Mouse (Mus musculus): ENCODE measurements at regions not wholly inside any gene's neighbourhood (a gene's known extent, or its start where the extent isn't known, plus 50 kb on each side); places are given as distances from the start of the nearest gene placed in this dataset.

- no peaks in the 10 kb centered on the region for H3K4me1 ChIP-seq
- H3K9ac ChIP-seq, result no peak overlapping the region
- H3K36me3 ChIP-seq, result no peaks in the 10 kb centered on the region
- no peak overlapping the region for H3K4me2 ChIP-seq
- no peaks in the 10 kb centered on the region for H3K9me3 ChIP-seq (replicated peaks)
- 42% methylated on average over 3 of the region's 3 CpGs for WGBS (ENCODE audit: insufficient replicate concordance)
- H3K4me3 ChIP-seq, result no peak overlapping the region
- no peak overlapping the region for H3K27ac ChIP-seq
- no peaks in the 10 kb centered on the region for H3K27me3 ChIP-seq (replicated peaks)
- ATAC-seq, result no peak
These were observed 163.2 kb upstream of the Ncam1 start for GRCm38 (mm10) chr9:49961965-49962364.

GRCm38 (mm10) chr9:49961329-49961728 is 162.6 kb upstream of the Ncam1 start:
- no peak overlapping the region for H3K9ac ChIP-seq
- H3K27ac ChIP-seq, result no peak overlapping the region
- no peaks in the 10 kb centered on the region for H3K4me1 ChIP-seq
- WGBS (ENCODE audit: insufficient replicate concordance), result 68% methylated on average over 5 of the region's 5 CpGs
- no peaks in the 10 kb centered on the region for H3K27me3 ChIP-seq (replicated peaks)
- no peak overlapping the region for H3K4me3 ChIP-seq
- no peaks in the 10 kb centered on the region for H3K36me3 ChIP-seq
- no peak overlapping the region for H3K4me2 ChIP-seq
- H3K9me3 ChIP-seq (replicated peaks), result no peaks in the 10 kb centered on the region
- no peak for ATAC-seq

- Histone ChIP-seq H3K27me3 (replicated peaks) (no peaks in the 10 kb centered on the region), H3K9ac (no peak overlapping the region), H3K4me1 (no peaks in the 10 kb centered on the region), H3K36me3 (no peaks in the 10 kb centered on the region), H3K4me2 (no peak overlapping the region), H3K9me3 (replicated peaks) (no peaks in the 10 kb centered on the region), H3K27ac (no peak overlapping the region), H3K4me3 (no peak overlapping the region)
- no peak for ATAC-seq
- 56% methylated on average over 10 of the region's 10 CpGs for WGBS (ENCODE audit: insufficient replicate concordance)
These were observed 161.3 kb upstream of the Ncam1 start for GRCm38 (mm10) chr9:49959987-49960386.

- Histone ChIP-seq H3K4me3 (no peak overlapping the region), H3K27ac (no peak overlapping the region), H3K4me1 (no peaks in the 10 kb centered on the region), H3K36me3 (no peaks in the 10 kb centered on the region), H3K9me3 (replicated peaks) (no peaks in the 10 kb centered on the region), H3K4me2 (no peak overlapping the region), H3K27me3 (replicated peaks) (no peaks in the 10 kb centered on the region), H3K9ac (no peak overlapping the region)
- ATAC-seq, result no peak
- WGBS (ENCODE audit: insufficient replicate concordance), result 60% methylated on average over 3 of the region's 3 CpGs
These were observed 160.2 kb upstream of the Ncam1 start for GRCm38 (mm10) chr9:49958890-49959289.

GRCm38 (mm10) chr9:49954601-49955000 is 155.9 kb upstream of the Ncam1 start:
- Histone ChIP-seq H3K9me3 (replicated peaks) (no peaks in the 10 kb centered on the region), H3K4me3 (no peak overlapping the region), H3K36me3 (no peaks in the 10 kb centered on the region), H3K27me3 (replicated peaks) (no peaks in the 10 kb centered on the region), H3K4me1 (no peaks in the 10 kb centered on the region), H3K27ac (no peak overlapping the region), H3K9ac (no peak overlapping the region), H3K4me2 (no peak overlapping the region)
- no peak for ATAC-seq
- WGBS (ENCODE audit: insufficient replicate concordance), result 37% methylated on average over 3 of the region's 3 CpGs

GRCm38 (mm10) chr9:49950321-49950720 is 151.6 kb upstream of the Ncam1 start:
- no peaks in the 10 kb centered on the region for H3K27me3 ChIP-seq (replicated peaks)
- H3K27ac ChIP-seq, result no peak overlapping the region
- no peaks in the 10 kb centered on the region for H3K9me3 ChIP-seq (replicated peaks)
- no peak for ATAC-seq
- H3K4me2 ChIP-seq, result no peak overlapping the region
- no peak overlapping the region for H3K4me3 ChIP-seq
- H3K9ac ChIP-seq, result no peak overlapping the region
- no peaks in the 10 kb centered on the region for H3K4me1 ChIP-seq
- WGBS (ENCODE audit: insufficient replicate concordance), result 57% methylated on average over 5 of the region's 5 CpGs
- H3K36me3 ChIP-seq, result no peaks in the 10 kb centered on the region

- ATAC-seq, result no peak
- H3K27me3 ChIP-seq (replicated peaks), result no peaks in the 10 kb centered on the region
- no peaks in the 10 kb centered on the region for H3K9me3 ChIP-seq (replicated peaks)
- no peak overlapping the region for H3K9ac ChIP-seq
- H3K4me3 ChIP-seq, result no peak overlapping the region
- no peak overlapping the region for H3K27ac ChIP-seq
- 63% methylated on average over 4 of the region's 4 CpGs for WGBS (ENCODE audit: insufficient replicate concordance)
- no peaks in the 10 kb centered on the region for H3K36me3 ChIP-seq
- H3K4me2 ChIP-seq, result no peak overlapping the region
- no peaks in the 10 kb centered on the region for H3K4me1 ChIP-seq
These were observed 149.8 kb upstream of the Ncam1 start for GRCm38 (mm10) chr9:49948546-49948945.

- H3K9ac ChIP-seq, result no peak overlapping the region
- no peak overlapping the region for H3K27ac ChIP-seq
- H3K27me3 ChIP-seq (replicated peaks), result no peaks in the 10 kb centered on the region
- H3K4me1 ChIP-seq, result no peaks in the 10 kb centered on the region
- no peaks in the 10 kb centered on the region for H3K9me3 ChIP-seq (replicated peaks)
- no peak overlapping the region for H3K4me3 ChIP-seq
- no peak for ATAC-seq
- 39% methylated on average over 2 of the region's 2 CpGs for WGBS (ENCODE audit: insufficient replicate concordance)
- no peak overlapping the region for H3K4me2 ChIP-seq
- no peaks in the 10 kb centered on the region for H3K36me3 ChIP-seq
These were observed 148.1 kb upstream of the Ncam1 start for GRCm38 (mm10) chr9:49946857-49947256.

GRCm38 (mm10) chr9:49935555-49936376 is 137.0 kb upstream of the Ncam1 start:
- ATAC-seq, result no peak

GRCm38 (mm10) chr9:49928041-49928656 is 129.4 kb upstream of the Ncam1 start:
- Histone ChIP-seq H3K9ac (no peak overlapping the region), H3K27ac (no peak overlapping the region), H3K4me1 (no peaks in the 10 kb centered on the region), H3K36me3 (no peaks in the 10 kb centered on the region), H3K4me3 (no peak overlapping the region), H3K4me2 (no peak overlapping the region), H3K9me3 (replicated peaks) (no peaks in the 10 kb centered on the region), H3K27me3 (replicated peaks) (no peaks in the 10 kb centered on the region)
- no peak for ATAC-seq
- 39% methylated on average over 3 of the region's 3 CpGs for WGBS (ENCODE audit: insufficient replicate concordance)

More at GRCm38 (mm10) chr9:49935555-49936376, 137.0 kb upstream of the Ncam1 start:
- H3K27ac ChIP-seq, result no peak overlapping the region
- H3K9ac ChIP-seq, result no peak overlapping the region
- no peaks in the 10 kb centered on the region for H3K36me3 ChIP-seq
- H3K4me1 ChIP-seq, result no peaks in the 10 kb centered on the region
- no peak overlapping the region for H3K4me3 ChIP-seq
- WGBS (ENCODE audit: insufficient replicate concordance), result 21% methylated on average over 9 of the region's 9 CpGs
- no peaks in the 10 kb centered on the region for H3K27me3 ChIP-seq (replicated peaks)
- H3K4me2 ChIP-seq, result no peak overlapping the region
- no peaks in the 10 kb centered on the region for H3K9me3 ChIP-seq (replicated peaks)

GRCm38 (mm10) chr9:49927281-49927680 is 128.6 kb upstream of the Ncam1 start:
- no peak for ATAC-seq
- no peaks in the 10 kb centered on the region for H3K36me3 ChIP-seq
- no peaks in the 10 kb centered on the region for H3K27me3 ChIP-seq (replicated peaks)
- H3K27ac ChIP-seq, result no peak overlapping the region
- H3K4me3 ChIP-seq, result no peak overlapping the region
- no peak overlapping the region for H3K4me2 ChIP-seq
- H3K9me3 ChIP-seq (replicated peaks), result no peaks in the 10 kb centered on the region
- no peak overlapping the region for H3K9ac ChIP-seq
- H3K4me1 ChIP-seq, result no peaks in the 10 kb centered on the region
- 50% methylated on average over 1 of the region's 1 CpGs for WGBS (ENCODE audit: insufficient replicate concordance)

- WGBS (ENCODE audit: insufficient replicate concordance), result 52% methylated on average over 2 of the region's 2 CpGs
- Histone ChIP-seq H3K27ac (no peak overlapping the region), H3K27me3 (replicated peaks) (no peaks in the 10 kb centered on the region), H3K9me3 (replicated peaks) (no peaks in the 10 kb centered on the region), H3K4me3 (no peak overlapping the region), H3K4me2 (no peak overlapping the region), H3K9ac (no peak overlapping the region), H3K36me3 (no peaks in the 10 kb centered on the region), H3K4me1 (no peaks in the 10 kb centered on the region)
- ATAC-seq, result no peak
These were observed 127.1 kb upstream of the Ncam1 start for GRCm38 (mm10) chr9:49925796-49926195.

Data from liver, embryonic 12.5 days (tissue).